Mouse (Mus musculus) CH12.LX (cell line): ENCODE data around the gene Os9. TPM values are rescaled to one million over a fixed set of nuclear protein-coding genes. Genes with fewer than 3 reads are reported as not detected.

Source experiments
- DNase-seq: peaks from one replicate; pipeline ENCODE4 v3.0.0-alpha.2; 2013; ENCODE audit errors: extremely low read depth
- H3K27ac ChIP-seq: 2 replicates; pipeline ENCODE4 v1.5.1; 2012; ENCODE audit warnings: low read depth, mild to moderate bottlenecking, control low read depth, moderate library complexity; ENCODE audit not compliant: insufficient read depth
- H3K27me3 ChIP-seq: replicated peaks from 2 replicates; pipeline ENCODE3; 2012; ENCODE audit warnings: inconsistent platforms
- H3K36me3 ChIP-seq, 2 experiments: replicated peaks in 1 of 2; 2 replicates each; pipeline versions ENCODE3 to v1.6.1; 2012; ENCODE audit warnings: inconsistent platforms in 1 of 2, low read length in 1 of 2, mild to moderate bottlenecking in 1 of 2, mixed read lengths in 1 of 2, moderate library complexity in 1 of 2; ENCODE audit not compliant: control insufficient read depth in 1 of 2, insufficient read depth in 1 of 2
- H3K4me1 ChIP-seq, 2 experiments: 2 replicates each; pipeline ENCODE4 v1.6.1; 2012; ENCODE audit warnings: inconsistent platforms in 1 of 2, moderate library complexity in 1 of 2; ENCODE audit not compliant: insufficient read depth in 2 of 2, control insufficient read depth in 1 of 2
- H3K4me2 ChIP-seq: 2 replicates; pipeline ENCODE4 v1.6.1; 2012; ENCODE audit warnings: low read depth, mild to moderate bottlenecking, control low read depth; ENCODE audit not compliant: poor library complexity, insufficient read depth, severe bottlenecking
- H3K4me3 ChIP-seq, 3 experiments: fragments of 150-350 bp in 1 of 3; sonication (generic) in 1 of 3; replicated peaks in 1 of 3; 2 replicates each; pipeline versions ENCODE3 to v1.5.1; 2011 to 2012; ENCODE audit warnings: low read depth in 2 of 3, low read length in 2 of 3, mild to moderate bottlenecking in 2 of 3, moderate library complexity in 2 of 3, control low read depth in 1 of 3, improper control_type of control experiment in 1 of 3, inconsistent platforms in 1 of 3, mixed read lengths in 1 of 3; ENCODE audit not compliant: poor library complexity in 1 of 3
- H3K79me2 ChIP-seq: replicated peaks from 2 replicates; pipeline ENCODE4 v1.6.1; 2012; ENCODE audit warnings: mild to moderate bottlenecking, moderate library complexity; ENCODE audit not compliant: control insufficient read depth, poor library complexity, insufficient read depth, severe bottlenecking; ENCODE audit errors: extremely low read depth
- H3K9ac ChIP-seq: 2 replicates; pipeline ENCODE4 v1.6.1; 2012; ENCODE audit warnings: low read depth, mild to moderate bottlenecking, control low read depth, moderate library complexity; ENCODE audit not compliant: insufficient read depth
- H3K9me3 ChIP-seq: replicated peaks from 2 replicates; pipeline ENCODE3; 2012; ENCODE audit warnings: low read length, inconsistent platforms, mixed read lengths
- BHLHE40 ChIP-seq: IDR thresholded peaks from 2 replicates; pipeline ENCODE4 v1.6.1; 2011; ENCODE audit warnings: mild to moderate bottlenecking, low read depth, low read length, improper control_type of control experiment
- CHD1 ChIP-seq: IDR thresholded peaks from 2 replicates; pipeline ENCODE4 v1.6.1; 2012; ENCODE audit warnings: low read depth, low read length, improper control_type of control experiment, inconsistent platforms
- CTCF ChIP-seq, 2 experiments: IDR thresholded peaks in 1 of 2; conservative IDR thresholded peaks in 1 of 2; 2 replicates each; pipeline ENCODE4 v1.5.1; 2011 to 2012; ENCODE audit warnings: low read depth in 2 of 2, low read length in 2 of 2, improper control_type of control experiment in 1 of 2, inconsistent platforms in 1 of 2, mild to moderate bottlenecking in 1 of 2, moderate library complexity in 1 of 2
- ELF1 ChIP-seq: IDR thresholded peaks from 2 replicates; pipeline ENCODE4 v1.6.1; 2014; ENCODE audit warnings: low read depth, mild to moderate bottlenecking, inconsistent platforms, low read length, improper control_type of control experiment
- GABPA ChIP-seq: IDR thresholded peaks from 2 replicates; pipeline ENCODE4 v1.6.1; 2012; ENCODE audit warnings: low read depth, low read length, improper control_type of control experiment, inconsistent platforms; ENCODE audit not compliant: insufficient replicate concordance
- IRF4 ChIP-seq: IDR thresholded peaks from 2 replicates; pipeline ENCODE4 v1.6.1; 2014; ENCODE audit warnings: low read depth, mild to moderate bottlenecking, inconsistent platforms, low read length, improper control_type of control experiment
- JUN ChIP-seq: IDR thresholded peaks from 2 replicates; pipeline ENCODE4 v1.6.1; 2011; ENCODE audit warnings: low read depth, mild to moderate bottlenecking, low read length, improper control_type of control experiment, moderate library complexity; ENCODE audit not compliant: insufficient read depth
- JUND ChIP-seq: conservative IDR thresholded peaks from 2 replicates; pipeline ENCODE4 v1.6.1; 2011; ENCODE audit warnings: low read depth, low read length, improper control_type of control experiment
- KAT2A ChIP-seq: IDR thresholded peaks from 2 replicates; pipeline ENCODE4 v1.6.1; 2012; ENCODE audit warnings: low read length, improper control_type of control experiment, inconsistent platforms; ENCODE audit not compliant: insufficient replicate concordance
- NELFE ChIP-seq: IDR thresholded peaks from 2 replicates; pipeline ENCODE4 v1.6.1; 2011; ENCODE audit warnings: low read depth, low read length, improper control_type of control experiment
- PAX5 ChIP-seq: IDR thresholded peaks from 2 replicates; pipeline ENCODE4 v1.6.1; 2012; ENCODE audit warnings: low read length, inconsistent platforms, mixed read lengths
- POLR2AphosphoS2 ChIP-seq: IDR thresholded peaks from 2 replicates; pipeline ENCODE4 v1.6.1; 2011; ENCODE audit warnings: low read depth, low read length, improper control_type of control experiment
- RAD21 ChIP-seq: IDR thresholded peaks from 2 replicates; pipeline ENCODE4 v1.6.1; 2011; ENCODE audit warnings: low read depth, mild to moderate bottlenecking, low read length, improper control_type of control experiment, moderate library complexity
- RCOR1 ChIP-seq: conservative IDR thresholded peaks from 2 replicates; pipeline ENCODE4 v1.6.1; 2012; ENCODE audit warnings: low read depth, mild to moderate bottlenecking, inconsistent platforms, low read length, improper control_type of control experiment
- SIN3A ChIP-seq: IDR thresholded peaks from 2 replicates; pipeline ENCODE4 v1.6.1; 2012; ENCODE audit warnings: low read length, improper control_type of control experiment, inconsistent platforms
- TBP ChIP-seq: conservative IDR thresholded peaks from 2 replicates; pipeline ENCODE4 v1.6.1; 2011; ENCODE audit warnings: low read depth, low read length, improper control_type of control experiment
- TCF12 ChIP-seq: IDR thresholded peaks from 2 replicates; pipeline ENCODE4 v1.6.1; 2014; ENCODE audit warnings: low read depth, mild to moderate bottlenecking, inconsistent platforms, low read length, improper control_type of control experiment
- UBTF ChIP-seq: IDR thresholded peaks from 2 replicates; pipeline ENCODE4 v1.6.1; 2012; ENCODE audit warnings: low read depth, mild to moderate bottlenecking, inconsistent platforms, low read length, improper control_type of control experiment, moderate library complexity
- ZC3H11A ChIP-seq: IDR thresholded peaks from 2 replicates; pipeline ENCODE4 v1.6.1; 2012; ENCODE audit warnings: low read depth, mild to moderate bottlenecking, inconsistent platforms, low read length, improper control_type of control experiment
- ZMIZ1 ChIP-seq: IDR thresholded peaks from 2 replicates; pipeline ENCODE4 v1.6.1; 2012; ENCODE audit warnings: low read depth, mild to moderate bottlenecking, inconsistent platforms, low read length, improper control_type of control experiment
- dilution Hi-C: fragments of 300-500 bp; cut with MboI; formaldehyde crosslinking; loops from 2 replicates; pipeline ENCODE4 v1.14.3; 2020; ENCODE audit warnings: low sequenced_read_pairs; ENCODE audit not compliant: extremely low pct_unique_long_range_greater_than_20kb, extremely low pct_ligation_motif_present
- in situ Hi-C: fragments of 300-500 bp; cut with MboI; formaldehyde crosslinking; loops from 3 replicates; pipeline ENCODE4 v1.14.3; 2019; ENCODE audit warnings: low sequenced_read_pairs, low pct_ligation_motif_present, low pct_unique_long_range_greater_than_20kb, mixed read lengths
- polyA plus RNA-seq: library from polyadenylated mRNA; unstranded; fragments of >175 nt; gene quantifications from 2 replicates; pipeline ENCODE4 v1.2.1, GENCODE M21; 2012; ENCODE audit warnings: low read depth; ENCODE audit not compliant: insufficient read length
- total RNA-seq, 2 experiments: library from RNA; depleted of rRNA; stranded (reverse); fragments of 300-350 nt in 1 of 2; fragments of >200 nt in 1 of 2; gene quantifications; 2 replicates each; pipeline ENCODE4 v1.2.3; 2012 to 2014

Gene Os9
- total and polyA plus RNA-seq, 3 experiments = 42.8 to 82.7 (median 61.9) TPM

GRCm38 (mm10) chr10:127103631-127104030 lies 17.3 kb downstream of the Os9 start:
- in situ Hi-C loops = no loop called here
- Histone ChIP-seq H3K79me2 (no peaks in the 10 kb centered on the region), H3K27ac (no peak overlapping the region), H3K4me2 (no peak overlapping the region), H3K9me3 (no peaks in the 10 kb centered on the region), H3K36me3 (peaks cover 32 to 70% of the 10 kb centered on the region in 2 experiments), H3K4me1 (peaks cover 3 to 25% of the 10 kb centered on the region in 2 experiments; a peak in 3 of 4 replicates), H3K4me3 (no peak overlapping the region), H3K9ac (no peak overlapping the region), H3K27me3 (no peaks in the 10 kb centered on the region)
- no peak for DNase-seq
- TF ChIP-seq JUND = no peak
- dilution Hi-C loops = no loop called here

GRCm38 (mm10) chr10:127101151-127101550 lies 19.8 kb downstream of the Os9 start:
- in situ Hi-C loops = no loop called here
- Histone ChIP-seq H3K4me2 (no peak overlapping the region), H3K9ac (no peak overlapping the region), H3K4me3 (no peak overlapping the region), H3K4me1 (peaks cover 0 to 21% of the 10 kb centered on the region in 2 experiments; a peak in 2 of 4 replicates), H3K27me3 (no peaks in the 10 kb centered on the region), H3K27ac (no peak overlapping the region), H3K79me2 (no peaks in the 10 kb centered on the region), H3K36me3 (peaks cover 51 to 77% of the 10 kb centered on the region in 2 experiments), H3K9me3 (no peaks in the 10 kb centered on the region)
- dilution Hi-C loops = no loop called here
- TF ChIP-seq BHLHE40 = no peak
- TF ChIP-seq ZC3H11A = no peak
- no peak for TF ChIP-seq SIN3A
- no peak for TF ChIP-seq TCF12
- TF ChIP-seq JUN = no peak
- TF ChIP-seq TBP = no peak
- no peak for TF ChIP-seq GABPA
- TF ChIP-seq CTCF (conservative IDR thresholded peaks at IDR 0.05 in 1 of 2, IDR thresholded peaks at IDR 0.05 in 1 of 2; ENCODE audit: low read depth in 2 of 2, low read length in 2 of 2) = no peak
- no peak for TF ChIP-seq KAT2A
- no peak for TF ChIP-seq RAD21
- no peak for TF ChIP-seq ZMIZ1
- DNase-seq = no peak

GRCm38 (mm10) chr10:127100414-127100813 lies 20.5 kb downstream of the Os9 start:
- Histone ChIP-seq H3K4me3 (no peak overlapping the region), H3K27me3 (no peaks in the 10 kb centered on the region), H3K27ac (no peak overlapping the region), H3K9ac (no peak overlapping the region), H3K4me2 (no peak overlapping the region), H3K9me3 (no peaks in the 10 kb centered on the region), H3K4me1 (peaks cover 0 to 21% of the 10 kb centered on the region in 2 experiments; a peak in 2 of 4 replicates), H3K36me3 (peaks cover 58 to 81% of the 10 kb centered on the region in 2 experiments)
- dilution Hi-C loops = no loop called here
- in situ Hi-C loops = no loop called here
- no peak for TF ChIP-seq PAX5
- TF ChIP-seq CHD1 = no peak
- no peak for TF ChIP-seq ZC3H11A
- no peak for TF ChIP-seq POLR2AphosphoS2
- no peak for TF ChIP-seq JUN
- TF ChIP-seq ZMIZ1 = no peak
- no peak for TF ChIP-seq CTCF (conservative IDR thresholded peaks at IDR 0.05 in 1 of 2, IDR thresholded peaks at IDR 0.05 in 1 of 2; ENCODE audit: low read depth in 2 of 2, low read length in 2 of 2)
- TF ChIP-seq RCOR1 = no peak
- TF ChIP-seq NELFE = no peak
- no peak for TF ChIP-seq UBTF
- TF ChIP-seq ELF1 = no peak
- no peak for TF ChIP-seq JUND
- TF ChIP-seq IRF4 = no peak
- TF ChIP-seq, all 38 proteins: peak for 0
- no peaks in the 10 kb centered on the region for H3K79me2 ChIP-seq
- no peak for DNase-seq
